Mouse (Mus musculus) mouse embryonic stem cell (cell line): ENCODE data around the gene Eif2s2.
"Not testable (repeated sequence)": the region's sequence is repeated elsewhere in the genome, so short reads cannot be mapped to it uniquely, and the experiment has no call there.

ENCODE experiments used
- in situ Hi-C, 2 experiments: fragments of 300-500 bp; cut with MboI; formaldehyde crosslinking; loops; 1 replicate in 1 of 2; 3 replicates in 1 of 2; pipeline ENCODE4 v1.14.3; 2019 to 2020; ENCODE audit warnings: low sequenced_read_pairs in 2 of 2, low pct_unique_long_range_greater_than_20kb in 1 of 2, mixed read lengths in 1 of 2; ENCODE audit not compliant: unreplicated experiment in 1 of 2

Eif2s2 gene

DNA sequence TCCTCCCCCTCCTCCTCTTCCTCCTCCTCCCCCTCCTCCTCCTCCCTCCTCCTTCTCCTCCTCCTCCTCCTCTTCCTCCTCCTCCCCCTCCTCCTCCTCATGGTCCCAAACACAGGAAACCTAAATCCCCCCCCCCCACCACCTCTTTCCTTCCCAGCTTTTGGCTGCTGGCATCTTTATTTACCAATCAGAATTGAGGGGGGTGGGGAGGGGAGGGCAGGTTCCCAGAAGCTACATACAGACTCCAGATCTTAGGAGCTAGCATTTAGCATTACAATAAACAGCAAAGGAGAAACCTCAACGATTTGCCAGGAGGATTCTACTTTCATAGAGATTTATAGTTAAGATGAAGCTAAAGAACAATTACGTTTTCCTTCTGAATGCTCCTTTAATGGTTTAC is 13.1 kb upstream of the Eif2s2 start:
- in situ Hi-C loops = loop anchor here in 1 of 2 experiments (10.0 kb wide), 1 partner anchor 481 kb away; no protein-coding TSS in a partner anchor

DNA sequence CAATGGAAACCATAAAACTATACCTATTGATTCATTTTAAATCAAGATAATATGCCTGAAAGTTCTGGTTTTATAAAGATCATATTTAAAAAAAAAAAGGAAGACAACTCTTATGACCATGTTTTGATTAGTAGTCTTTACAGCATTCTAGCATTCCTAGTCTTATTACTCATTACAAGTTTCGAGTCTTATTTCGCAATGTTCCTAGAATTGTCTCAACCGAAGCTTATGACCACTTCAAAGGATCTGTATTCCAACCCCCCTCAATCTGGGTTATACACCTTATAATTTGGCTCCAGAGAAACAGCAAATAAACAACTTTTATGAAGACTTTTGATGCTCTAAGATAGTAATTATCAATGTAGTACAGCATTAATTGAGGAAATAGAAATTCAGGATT is 9.4 kb upstream of the Eif2s2 start:
- in situ Hi-C loops = loop anchor here in 1 of 2 experiments (10.0 kb wide), 1 partner anchor 477 kb away; no protein-coding TSS in a partner anchor

DNA sequence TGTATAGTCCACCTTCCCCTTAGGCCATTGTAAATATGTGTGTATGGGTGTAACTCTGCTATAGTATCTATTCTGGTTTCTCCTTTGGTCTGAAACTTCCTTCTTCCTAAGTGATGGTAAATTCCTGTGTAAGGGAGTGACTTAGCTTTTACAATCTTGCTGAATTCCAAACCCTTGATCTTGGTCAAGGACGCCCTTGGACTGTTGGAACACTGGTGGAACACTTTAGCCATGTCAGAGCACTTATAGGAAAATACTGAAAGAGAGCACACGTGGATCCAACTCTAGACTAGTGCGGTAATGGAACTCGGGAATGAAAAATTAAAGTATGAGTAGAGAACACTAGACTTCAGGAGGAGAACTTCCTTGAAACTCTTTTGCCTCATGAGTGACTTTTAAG is 6.7 kb upstream of the Eif2s2 start:
- in situ Hi-C loops = not testable (repeated sequence)

DNA sequence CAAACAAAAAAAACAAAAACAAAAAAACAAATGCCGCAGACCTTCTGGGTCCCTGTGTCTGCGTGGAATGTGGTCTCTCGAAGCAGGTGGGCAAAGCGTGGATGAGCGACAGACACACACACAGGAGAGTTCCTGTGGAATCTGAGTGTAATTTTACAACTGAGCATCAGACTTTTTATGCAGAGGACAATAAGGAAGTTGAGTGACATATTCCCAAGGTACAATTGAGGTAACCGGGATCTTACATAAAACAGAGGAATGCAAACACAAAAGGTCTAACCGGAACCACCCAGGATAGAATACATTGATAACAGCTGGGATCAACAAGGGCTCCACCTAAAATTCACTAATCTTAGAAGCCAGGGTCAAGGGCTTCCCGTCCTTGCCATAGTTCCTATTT is 6.3 kb upstream of the Eif2s2 start:
- in situ Hi-C loops = not testable (repeated sequence)

DNA sequence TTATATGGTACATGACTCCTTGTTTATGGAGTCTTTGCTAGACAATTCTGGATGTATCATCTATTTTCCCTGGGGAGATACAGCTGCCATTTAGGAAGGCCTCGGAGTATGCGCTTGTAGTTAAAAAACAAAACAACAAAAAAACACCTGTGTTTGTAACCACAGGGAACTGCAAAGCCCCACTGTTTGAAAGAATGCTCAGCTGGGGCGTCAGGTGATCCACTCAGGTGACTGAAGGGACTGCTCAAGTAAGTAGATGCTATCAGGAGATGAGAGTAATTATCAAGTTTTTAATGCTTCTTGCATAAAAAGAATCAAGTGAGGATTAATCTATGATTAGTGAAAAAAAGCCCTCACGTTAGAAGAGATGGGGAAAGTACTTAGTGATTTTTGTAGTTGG is 813 bp upstream of the Eif2s2 start:
- in situ Hi-C loops = no loop called here

DNA sequence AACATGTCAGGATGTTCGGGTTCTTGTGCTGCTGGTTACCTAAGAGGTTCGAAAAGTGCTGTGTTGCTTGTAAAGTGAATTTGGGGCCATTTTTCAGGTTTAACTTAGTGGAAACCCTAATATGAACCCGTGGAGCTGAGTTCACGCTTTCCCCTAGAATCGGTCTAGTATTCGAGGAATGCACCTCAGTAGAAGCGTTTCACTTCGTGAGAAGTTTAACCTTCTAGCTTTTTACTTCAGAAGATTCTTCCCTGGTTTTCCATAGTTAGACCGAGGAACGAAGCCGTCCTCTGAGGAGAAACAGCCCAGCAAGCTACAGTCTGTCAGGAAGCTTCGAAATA is 280 bp upstream of the Eif2s2 start:
- in situ Hi-C loops = no loop called here

DNA sequence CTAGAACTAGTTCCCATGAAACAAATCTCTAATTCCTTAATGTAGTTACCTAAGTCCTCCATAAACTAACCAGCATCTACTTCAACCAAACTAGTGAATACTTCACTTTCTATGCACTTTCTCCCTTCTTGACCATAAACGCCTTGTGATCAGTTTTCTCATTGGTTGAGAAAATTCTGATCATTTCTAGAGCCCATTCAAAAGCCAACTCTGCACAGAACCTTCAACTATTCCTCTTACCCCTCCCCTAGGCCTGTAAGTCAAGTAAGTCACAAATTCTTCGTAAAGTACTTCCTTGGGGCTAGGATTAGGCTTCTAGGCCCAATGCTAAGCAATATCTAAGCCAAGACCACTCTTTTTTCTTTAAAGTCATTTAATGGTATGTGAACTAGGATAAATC is 1.1 kb downstream of the Eif2s2 start:
- in situ Hi-C loops = no loop called here

DNA sequence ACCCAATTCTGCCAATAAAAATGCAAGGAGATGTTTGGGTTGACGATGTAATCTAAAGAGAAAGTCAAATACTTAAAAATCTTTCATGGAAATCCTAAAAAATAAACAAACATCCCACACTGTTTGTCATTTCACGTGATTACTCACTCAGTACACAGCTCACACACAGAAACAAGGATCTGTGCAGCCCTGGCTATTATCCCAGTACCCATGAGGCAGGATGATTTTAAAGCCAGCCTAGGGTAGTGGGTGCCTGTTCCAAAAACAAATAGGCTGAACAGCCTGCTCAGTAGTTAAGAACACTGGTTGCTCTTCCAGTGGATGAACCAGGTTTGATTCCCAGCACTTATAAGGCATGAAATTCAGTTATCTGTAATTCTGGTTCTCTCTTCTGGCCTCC is 16.1 kb downstream of the Eif2s2 start:
- in situ Hi-C loops = no loop called here

DNA sequence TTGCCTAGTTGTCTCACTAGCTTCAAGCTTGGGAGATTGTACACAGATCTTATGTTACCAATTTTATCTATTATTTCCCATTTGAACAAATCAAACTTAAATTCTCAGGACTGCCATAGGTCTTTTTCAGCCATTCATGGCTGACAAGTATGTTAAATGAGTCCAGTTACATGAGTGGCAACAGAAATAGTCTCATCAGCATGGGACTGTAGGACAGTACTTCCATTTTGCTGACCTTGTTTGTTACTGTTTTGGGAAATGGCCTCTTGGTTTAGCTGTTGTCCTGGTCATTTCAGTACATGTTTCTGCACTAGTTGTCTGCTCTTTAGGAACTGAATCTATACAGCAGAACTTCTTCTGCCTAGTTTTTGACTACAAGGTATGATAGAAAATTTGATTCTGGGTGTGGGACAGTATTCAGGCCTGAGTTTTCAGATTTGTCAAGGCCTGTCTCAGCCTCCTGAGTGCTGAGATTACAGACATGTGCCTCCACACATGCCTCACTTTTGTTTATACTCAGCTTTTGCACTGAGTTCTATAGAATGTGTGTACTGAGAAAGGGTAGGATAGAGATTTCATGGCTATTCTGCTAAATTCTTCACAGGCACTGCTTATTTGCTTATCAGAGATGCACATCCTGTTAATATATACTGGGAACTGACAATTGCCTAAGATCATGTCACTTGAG is 22.6 kb downstream of the Eif2s2 start:
- in situ Hi-C loops = loop anchor here (10.0 kb wide), 2 partner anchors 75 to 165 kb away; no protein-coding TSS in a partner anchor

DNA sequence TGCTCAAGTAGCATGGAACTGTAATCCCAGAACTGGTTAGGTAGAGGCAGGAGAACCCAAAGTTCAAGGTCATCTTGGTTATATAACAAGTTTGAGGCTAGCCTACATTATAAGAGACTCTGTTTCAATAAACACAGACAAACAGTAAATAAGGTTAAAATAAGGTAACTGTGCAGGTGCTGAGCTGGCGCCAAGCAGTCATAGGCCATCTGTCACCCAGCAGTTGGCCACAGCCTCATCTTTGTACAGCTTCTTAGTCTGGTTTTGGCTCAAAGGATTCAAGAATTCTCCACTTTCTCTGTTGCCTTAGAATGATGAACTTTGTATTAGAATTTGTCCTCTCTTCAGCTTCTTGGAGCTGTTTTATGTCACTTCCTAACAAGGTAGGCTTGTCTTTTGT is 24.6 kb downstream of the Eif2s2 start:
- in situ Hi-C loops = loop anchor here (10.0 kb wide), 2 partner anchors 77 to 163 kb away; no protein-coding TSS in a partner anchor

DNA sequence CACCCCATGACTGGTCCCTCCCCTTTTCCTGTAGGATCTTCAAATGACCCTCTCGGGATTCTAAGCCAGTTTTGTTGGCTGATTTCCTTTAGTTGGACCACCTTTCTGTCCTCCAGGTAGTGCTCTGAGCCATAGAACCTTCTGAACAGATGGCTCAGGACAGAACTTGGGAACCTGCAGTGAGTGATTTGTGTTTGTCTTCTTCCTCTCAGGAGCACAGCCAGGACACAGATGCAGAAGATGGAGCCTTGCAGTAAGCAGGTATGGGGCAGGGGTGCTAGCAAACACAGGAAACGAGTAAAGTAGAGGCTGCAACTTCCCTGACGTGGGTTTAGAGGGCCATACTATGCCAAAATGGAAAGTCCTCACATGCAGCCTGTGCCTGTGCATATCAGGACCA is 27.0 kb downstream of the Eif2s2 start:
- in situ Hi-C loops = loop anchor here (10.0 kb wide), 2 partner anchors 79 to 161 kb away; no protein-coding TSS in a partner anchor

DNA sequence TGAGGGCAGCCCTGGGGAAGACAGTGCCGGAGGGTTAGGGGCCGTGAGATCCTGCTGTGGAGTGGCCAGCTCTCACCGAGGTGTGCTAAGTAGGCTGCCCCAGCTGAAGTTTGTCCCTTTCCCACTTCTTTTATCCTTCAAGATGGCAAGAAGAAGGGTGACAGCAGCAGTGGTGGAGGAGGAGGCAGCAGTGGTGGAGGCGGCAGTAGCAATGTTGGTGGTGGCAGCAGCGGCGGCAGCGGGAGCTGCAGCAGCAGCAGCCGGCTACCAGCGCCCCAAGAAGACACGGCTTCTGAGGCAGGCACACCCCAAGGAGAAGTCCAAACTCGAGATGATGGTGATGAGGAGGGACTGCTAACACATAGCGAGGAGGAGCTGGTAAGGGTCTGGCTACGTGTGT is 29.1 kb downstream of the Eif2s2 start:
- in situ Hi-C loops = loop anchor here (10.0 kb wide), 2 partner anchors 81 to 159 kb away; no protein-coding TSS in a partner anchor

DNA sequence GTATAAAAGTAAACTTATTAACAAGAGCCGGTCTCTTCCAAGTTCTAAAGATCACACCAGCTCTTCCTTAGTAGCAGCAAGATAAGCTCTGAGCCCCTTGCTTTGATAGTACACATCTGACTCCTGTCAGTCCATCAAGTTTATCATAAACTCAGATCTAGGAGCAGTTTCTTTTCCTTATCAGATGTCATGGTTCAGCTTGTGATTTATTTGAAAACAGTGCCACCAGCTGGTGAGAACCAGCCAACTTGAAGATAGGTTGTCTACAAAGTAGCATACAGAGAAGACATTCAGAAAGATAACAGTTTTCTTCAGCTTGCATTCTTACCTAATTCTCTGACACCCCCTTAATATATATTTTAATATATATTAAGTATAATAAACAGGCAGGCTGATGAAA is 37.4 kb downstream of the Eif2s2 start:
- in situ Hi-C loops = no loop called here

DNA sequence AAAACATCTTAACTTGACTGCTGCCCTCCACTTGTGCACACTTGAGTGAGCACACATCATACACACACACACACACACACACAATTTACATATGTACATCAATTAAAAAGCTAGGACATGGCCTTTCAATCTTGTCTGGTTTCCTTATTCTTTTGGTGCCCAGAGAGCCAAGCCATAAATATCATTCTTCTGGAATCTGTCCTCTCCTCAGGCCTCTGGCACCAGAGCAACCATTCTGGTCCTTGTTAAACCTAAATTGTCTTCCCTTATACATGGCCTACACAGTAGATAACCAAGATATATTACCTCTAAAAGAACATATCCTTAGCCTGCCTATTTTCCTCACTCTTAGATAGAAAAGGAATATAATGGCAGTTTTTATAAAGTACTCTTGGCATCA is 44.6 kb downstream of the Eif2s2 start:
- in situ Hi-C loops = no loop called here

DNA sequence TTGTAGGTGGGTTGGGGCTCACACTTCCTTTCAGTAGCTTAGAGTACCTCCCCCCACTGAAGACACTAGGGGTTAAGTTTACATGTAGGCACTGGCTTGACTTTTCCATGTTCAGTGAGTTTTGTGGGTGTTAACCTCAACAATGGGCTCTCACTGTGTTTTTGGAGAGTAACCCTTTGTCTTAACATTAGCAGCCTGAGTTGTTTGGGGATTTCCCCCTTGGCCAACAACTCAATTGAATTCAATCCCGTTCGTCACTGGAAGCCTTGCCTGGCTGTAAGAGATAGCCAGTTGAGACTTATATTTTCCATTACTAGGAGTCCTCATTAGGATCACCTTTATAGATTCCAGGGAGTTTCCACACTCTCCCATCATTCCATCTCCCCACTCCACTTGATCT is 56.2 kb downstream of the Eif2s2 start:
- in situ Hi-C loops = no loop called here

DNA sequence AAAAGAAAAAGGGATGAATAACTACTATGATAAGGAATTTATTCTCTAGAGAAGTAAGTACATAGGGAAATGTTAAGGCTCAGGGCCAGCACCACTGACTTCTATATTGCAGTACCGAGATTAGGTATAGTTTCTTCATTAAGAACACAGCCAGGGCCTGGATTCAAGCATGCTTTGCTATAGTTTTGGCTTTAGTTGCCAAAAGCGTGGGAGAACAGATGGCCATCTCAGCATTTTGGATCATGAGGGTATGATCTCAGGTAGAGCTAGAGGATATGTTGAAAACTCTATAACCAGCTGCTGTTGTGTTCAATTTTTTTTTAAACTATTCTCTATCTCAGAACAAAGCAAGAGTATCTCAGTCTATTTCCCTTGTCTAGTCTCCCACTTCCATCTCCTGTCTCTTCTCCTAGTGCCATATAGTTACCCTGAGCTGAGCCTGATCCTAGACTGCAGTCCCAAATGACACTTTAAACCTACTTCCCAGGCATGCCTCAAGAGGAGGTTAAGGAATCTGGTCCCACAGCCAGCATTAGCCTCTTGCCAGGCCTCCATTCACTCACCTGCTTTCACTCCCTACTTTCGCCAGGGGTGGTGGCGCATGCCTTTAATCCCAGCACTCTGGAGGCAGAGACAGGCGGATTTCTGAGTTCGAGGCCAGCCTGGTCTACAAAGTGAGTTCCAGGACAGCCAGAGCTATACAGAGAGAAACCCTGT is 58.4 kb downstream of the Eif2s2 start:
- in situ Hi-C loops = no loop called here

DNA sequence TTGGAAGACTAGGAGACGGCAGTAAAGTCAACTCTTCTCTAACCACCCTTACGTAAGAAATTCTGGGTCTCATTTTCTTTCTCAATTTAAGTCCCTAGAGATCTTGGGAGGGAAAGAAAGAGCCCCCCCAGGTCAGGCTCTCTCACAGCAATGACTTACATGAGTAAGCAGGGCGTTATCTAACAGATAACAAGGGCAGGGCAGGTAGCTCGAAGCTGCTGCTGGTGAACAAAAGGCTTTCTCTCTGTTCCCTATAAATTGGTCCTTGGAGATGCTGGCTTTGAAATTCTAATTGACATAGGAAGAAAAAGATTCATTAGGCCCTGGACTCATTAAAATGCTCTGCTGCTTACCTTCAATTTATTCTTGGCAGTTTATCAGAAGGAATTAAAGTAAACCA is 60.3 kb downstream of the Eif2s2 start:
- in situ Hi-C loops = no loop called here

DNA sequence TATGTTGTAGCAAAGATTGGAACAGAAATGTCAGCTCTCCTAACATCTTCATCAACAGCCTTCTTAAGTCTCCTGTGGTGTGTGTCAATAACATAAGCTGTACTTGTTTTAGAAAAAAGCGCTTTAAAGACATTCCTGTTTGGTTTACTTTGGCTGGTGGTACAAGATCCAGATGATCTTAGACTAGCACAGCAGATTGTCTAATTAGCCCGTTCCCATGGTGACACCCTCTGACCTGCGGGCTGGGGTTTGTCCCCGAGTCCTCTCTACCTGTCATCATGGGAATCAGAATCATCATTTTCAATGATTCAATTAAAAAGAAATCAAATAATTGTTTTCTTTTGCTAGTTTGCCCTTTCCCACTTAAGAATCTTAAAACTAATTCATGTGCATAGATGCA is 65.2 kb downstream of the Eif2s2 start:
- in situ Hi-C loops = no loop called here

DNA sequence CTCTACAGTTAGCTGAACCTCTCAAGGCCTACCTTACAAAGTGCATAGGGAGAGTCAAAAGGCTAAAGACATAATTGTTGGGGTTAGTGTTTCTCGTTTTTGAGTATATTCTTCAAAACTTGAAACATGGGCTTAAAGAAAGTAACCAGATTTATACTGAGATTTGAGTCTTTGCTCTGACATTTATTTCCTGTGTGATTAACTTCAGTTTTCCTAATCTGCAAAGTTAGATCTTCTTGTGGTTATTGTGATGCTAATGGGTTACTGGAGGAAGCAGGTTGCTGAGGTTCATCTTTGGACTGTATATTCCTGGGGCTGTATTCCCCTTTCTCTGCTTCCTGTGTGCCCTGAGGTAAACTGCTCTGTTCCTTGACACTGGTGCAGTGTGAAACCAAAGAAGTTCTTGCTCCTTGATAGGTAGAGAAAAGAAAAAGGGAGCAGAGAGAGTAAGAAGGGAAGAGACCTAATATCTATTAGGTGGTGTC is 66.6 kb downstream of the Eif2s2 start:
- in situ Hi-C loops = no loop called here
